Mouse (Mus musculus) midbrain, embryonic 16.5 days (tissue): Measurements from ENCODE around the gene Spats2l. TPM values are rescaled to one million over a fixed set of nuclear protein-coding genes. Genes with fewer than 3 reads are reported as not detected.
A peak's percentile ranks its signal among the peaks of the same experiment; 100 is the strongest.

Experiments
- ATAC-seq: fragments of 200-750 bp; cut with Nextera tagmentation; 2 replicates; pipeline ENCODE4 v1.8.0; 2017; ENCODE audit warnings: moderate TSS enrichment
- H3K27ac ChIP-seq: fragments of 300-500 bp; sonication (generic); 2 replicates; pipeline ENCODE4 v1.5.1; 2014; ENCODE audit warnings: mild to moderate bottlenecking, low read length, mixed read lengths
- H3K27me3 ChIP-seq: fragments of 300-500 bp; sonication (generic); 2 replicates; pipeline ENCODE4 v1.6.1; 2014; ENCODE audit warnings: low read depth, low read length, mixed read lengths; ENCODE audit not compliant: control insufficient read depth, insufficient read depth
- H3K36me3 ChIP-seq: fragments of 300-500 bp; sonication (generic); 2 replicates; pipeline ENCODE4 v1.6.1; 2014; ENCODE audit warnings: mild to moderate bottlenecking, low read length, moderate library complexity, mixed read lengths; ENCODE audit not compliant: control insufficient read depth, insufficient read depth
- H3K4me1 ChIP-seq: fragments of 300-500 bp; sonication (generic); 2 replicates; pipeline ENCODE4 v1.6.1; 2014; ENCODE audit warnings: mild to moderate bottlenecking, low read length, mixed read lengths; ENCODE audit not compliant: control insufficient read depth, insufficient read depth
- H3K4me2 ChIP-seq: fragments of 300-500 bp; sonication (generic); 2 replicates; pipeline ENCODE4 v1.6.1; 2014; ENCODE audit warnings: mild to moderate bottlenecking, low read length, mixed read lengths
- H3K4me3 ChIP-seq: fragments of 300-500 bp; sonication (generic); 2 replicates; pipeline ENCODE4 v1.5.1; 2014; ENCODE audit warnings: low read depth, mild to moderate bottlenecking, low read length, moderate library complexity, mixed read lengths
- H3K9ac ChIP-seq: fragments of 300-500 bp; sonication (generic); 2 replicates; pipeline ENCODE4 v1.6.1; 2014; ENCODE audit warnings: low read depth, low read length, mixed read lengths
- H3K9me3 ChIP-seq: fragments of 300-500 bp; sonication (generic); replicated peaks from 2 replicates; pipeline ENCODE4 v1.6.1; 2014; ENCODE audit warnings: mild to moderate bottlenecking, low read length, mixed read lengths; ENCODE audit not compliant: control insufficient read depth, poor library complexity, severe bottlenecking
- WGBS: fragments of 180-500 bp; shearing (Covaris S2); extraction: QIAGEN DNeasy Blood & Tissue Kit; methylation state at CpG from one replicate; pipeline ENCODE4 v1.1.7; 2014; 5-methylcytosine and 5-hydroxymethylcytosine counted together
- polyA plus RNA-seq: library from polyadenylated mRNA; unstranded; fragments of >200 nt; fragmentation: Nextera tagmentation; extraction: Ambion mirVana; gene quantifications from 2 replicates; pipeline ENCODE4 v1.2.1, GENCODE M21; 2015

Gene Spats2l
- polyA plus RNA-seq, 1 experiment from 2014 or later, result 88.7 TPM

GRCm38 (mm10) chr1:57839863-57840262 lies 65.9 kb downstream of the Spats2l start:
- Histone ChIP-seq H3K9me3 (no peaks in the 10 kb centered on the region), H3K27ac (no peak overlapping the region), H3K36me3 (no peaks in the 10 kb centered on the region), H3K9ac (no peak overlapping the region), H3K27me3 (no peaks in the 10 kb centered on the region), H3K4me3 (no peak overlapping the region), H3K4me2 (no peak overlapping the region), H3K4me1 (no peaks in the 10 kb centered on the region)
- 89% methylated on average over 6 of the region's 6 CpGs for WGBS
- ATAC-seq, result no peak

GRCm38 (mm10) chr1:57845054-57845722 lies 71.2 kb downstream of the Spats2l start:
- Histone ChIP-seq H3K36me3 (no peaks in the 10 kb centered on the region), H3K4me1 (peaks cover 17% of the 10 kb centered on the region), H3K27ac (no peak overlapping the region), H3K9ac (no peak overlapping the region), H3K27me3 (no peaks in the 10 kb centered on the region), H3K9me3 (no peaks in the 10 kb centered on the region), H3K4me3 (no peak overlapping the region), H3K4me2 (no peak overlapping the region)
- no peak for ATAC-seq
- 88% methylated on average over 9 of the region's 9 CpGs for WGBS

- WGBS, result 14% methylated on average over 15 of the region's 15 CpGs
- no peak overlapping the region for H3K4me2 ChIP-seq
- H3K27ac ChIP-seq, result peak overlapping the region; percentile 51
- no peaks in the 10 kb centered on the region for H3K9me3 ChIP-seq
- no peak overlapping the region for H3K9ac ChIP-seq
- peaks cover 19% of the 10 kb centered on the region for H3K4me1 ChIP-seq
- no peaks in the 10 kb centered on the region for H3K36me3 ChIP-seq
- ATAC-seq, result peak; percentile 83
- no peak overlapping the region for H3K4me3 ChIP-seq
- H3K27me3 ChIP-seq, result no peaks in the 10 kb centered on the region
Observed at GRCm38 (mm10) chr1:57846856-57847698, 73.1 kb downstream of the Spats2l start.

GRCm38 (mm10) chr1:57849087-57849486 lies 75.1 kb downstream of the Spats2l start:
- Histone ChIP-seq H3K4me2 (no peak overlapping the region), H3K9me3 (no peaks in the 10 kb centered on the region), H3K27me3 (no peaks in the 10 kb centered on the region), H3K27ac (no peak overlapping the region), H3K36me3 (no peaks in the 10 kb centered on the region), H3K9ac (no peak overlapping the region), H3K4me3 (no peak overlapping the region), H3K4me1 (peaks cover 19% of the 10 kb centered on the region)
- 83% methylated on average over 4 of the region's 4 CpGs for WGBS
- ATAC-seq, result no peak

- Histone ChIP-seq H3K36me3 (no peaks in the 10 kb centered on the region), H3K4me2 (no peak overlapping the region), H3K4me3 (no peak overlapping the region), H3K27ac (no peak overlapping the region), H3K27me3 (no peaks in the 10 kb centered on the region), H3K9ac (no peak overlapping the region), H3K4me1 (peaks cover 19% of the 10 kb centered on the region), H3K9me3 (no peaks in the 10 kb centered on the region)
- WGBS, result 48% methylated on average over 3 of the region's 3 CpGs
- no peak for ATAC-seq
Observed at GRCm38 (mm10) chr1:57849916-57850315, 76.0 kb downstream of the Spats2l start.

GRCm38 (mm10) chr1:57851871-57852270 lies 77.9 kb downstream of the Spats2l start:
- Histone ChIP-seq H3K36me3 (no peaks in the 10 kb centered on the region), H3K27me3 (no peaks in the 10 kb centered on the region), H3K9me3 (no peaks in the 10 kb centered on the region), H3K4me2 (no peak overlapping the region), H3K4me1 (peaks cover 14% of the 10 kb centered on the region), H3K4me3 (no peak overlapping the region), H3K27ac (no peak overlapping the region), H3K9ac (no peak overlapping the region)
- ATAC-seq, result no peak
- WGBS, result 91% methylated on average over 6 of the region's 6 CpGs

GRCm38 (mm10) chr1:57852562-57853271 lies 78.8 kb downstream of the Spats2l start:
- H3K27ac ChIP-seq, result no peak overlapping the region
- H3K9me3 ChIP-seq, result no peaks in the 10 kb centered on the region
- ATAC-seq, result no peak
- no peaks in the 10 kb centered on the region for H3K27me3 ChIP-seq
- H3K36me3 ChIP-seq, result no peaks in the 10 kb centered on the region
- H3K4me3 ChIP-seq, result no peak overlapping the region
- H3K4me1 ChIP-seq, result peaks cover 7% of the 10 kb centered on the region
- H3K9ac ChIP-seq, result no peak overlapping the region
- H3K4me2 ChIP-seq, result no peak overlapping the region
- 87% methylated on average over 12 of the region's 12 CpGs for WGBS

GRCm38 (mm10) chr1:57857799-57858198 lies 83.8 kb downstream of the Spats2l start:
- WGBS, result 26% methylated on average over 5 of the region's 5 CpGs
- ATAC-seq, result no peak
- H3K27ac ChIP-seq, result no peak overlapping the region

More at GRCm38 (mm10) chr1:57857799-57858198, 83.8 kb downstream of the Spats2l start:
- Histone ChIP-seq H3K4me2 (no peak overlapping the region), H3K4me1 (peaks cover 13% of the 10 kb centered on the region), H3K27me3 (no peaks in the 10 kb centered on the region), H3K9me3 (no peaks in the 10 kb centered on the region), H3K9ac (no peak overlapping the region), H3K36me3 (no peaks in the 10 kb centered on the region), H3K4me3 (no peak overlapping the region)
